8 mouse cellular contexts compared by ENCODE assay signal in genomic region chr5:117976657-117977500, GRCm38 (mm10). TPM values are rescaled to one million over a fixed set of nuclear protein-coding genes. Genes with fewer than 3 reads are reported as not detected.
A peak's percentile ranks its signal among the peaks of the same experiment; 100 is the strongest.
DNase-seq lines count a peak whose midpoint lies in the region; ATAC-seq lines count a peak whose summit lies in the region.

Gene Fbxo21 (plus strand): TSS chr5:117976730.

- peak; percentile 91 for ATAC-seq in hindbrain, embryonic 12.5 days (ENCODE audit: low FRiP score)

- H3K4me1 ChIP-seq in hindbrain, embryonic 12.5 days, result peaks cover 23% of the 10 kb centered on the region

- peak within 1 kb of the TSS; percentile 78 for H3K4me2 ChIP-seq in hindbrain, embryonic 12.5 days (replicated peaks)

- under 1% methylated on average over 78 of the region's 88 CpGs for WGBS in hindbrain, embryonic 12.5 days

- peak within 1 kb of the TSS; percentile 99 for H3K9ac ChIP-seq in hindbrain, embryonic 12.5 days

- peak within 1 kb of the TSS; percentile 98 for H3K4me3 ChIP-seq in hindbrain, embryonic 12.5 days

- H3K36me3 ChIP-seq in hindbrain, embryonic 12.5 days, result peaks cover 28% of the 10 kb centered on the region

- no peaks in the 10 kb centered on the region for H3K27me3 ChIP-seq in hindbrain, embryonic 12.5 days

- DNase-seq in Muller cell, postnatal 12 days (ENCODE audit: inconsistent ontology term), result peak; percentile 98
- DNase-seq in cerebellum, adult 9-11 months, result peak; percentile 98
- peak; percentile 95 for DNase-seq in frontal cortex, postnatal 10 days (ENCODE audit: low spot score in 2 of 2)
- DNase-seq in layer of hippocampus, postnatal 14 days (ENCODE audit: low spot score in 2 of 2), result peak; percentile 91 to 97
- peak; percentile 98 for DNase-seq in lung, postnatal 14 days
- DNase-seq in retina, adult 2 months (ENCODE audit: low read depth, low spot score), result peak; percentile 87
- peak; percentile 94 to 95 for DNase-seq in thymus, postnatal 36 days

- H3K9me3 ChIP-seq in hindbrain, embryonic 12.5 days (replicated peaks), result no peaks in the 10 kb centered on the region

- H3K27ac ChIP-seq in hindbrain, embryonic 12.5 days, result peak within 1 kb of the TSS; percentile 92

RNA-seq across cellular contexts. Expression of gene Fbxo21, which starts in this region (rescaled TPM):
- polyA plus RNA-seq in hindbrain, embryonic 12.5 days (2016; fragmentation: Nextera tagmentation; extraction: Ambion mirVana), result 132 and 133 TPM in 2 replicates
- 100 to 1,000 TPM; 123 to 135 TPM for total RNA-seq in layer of hippocampus, postnatal 14 days (2021)

Comparison
In these comparisons a context has a peak if more than half of its experiments do, and no peak if none do; other contexts are left out.
1. Peak in every context shown above with its lines: DNase-seq, ATAC-seq, H3K4me3 ChIP-seq and H3K27ac ChIP-seq.